Mouse (Mus musculus) heart, postnatal 10 days (tissue): ENCODE data around the gene Mrps18a. TPM values are rescaled to one million over a fixed set of nuclear protein-coding genes. Genes with fewer than 3 reads are reported as not detected.
A peak's percentile ranks its signal among the peaks of the same experiment; 100 is the strongest.

ENCODE experiments used
- DNase-seq, 2 experiments: peaks; one replicate each; pipeline ENCODE4 v3.0.0; 2021
- intact Hi-C: fragments of 180-260 bp; cut with DNase I; formaldehyde crosslinking; loops from one replicate; pipeline ENCODE4 v1.15.1; 2025
- total RNA-seq, 2 experiments: library from RNA; stranded (reverse); gene quantifications; 2 replicates each; pipeline ENCODE4 v1.2.3; 2021

Gene Mrps18a
- total RNA-seq, 2 experiments from 2014 or later = 121 to 129 TPM

DNA sequence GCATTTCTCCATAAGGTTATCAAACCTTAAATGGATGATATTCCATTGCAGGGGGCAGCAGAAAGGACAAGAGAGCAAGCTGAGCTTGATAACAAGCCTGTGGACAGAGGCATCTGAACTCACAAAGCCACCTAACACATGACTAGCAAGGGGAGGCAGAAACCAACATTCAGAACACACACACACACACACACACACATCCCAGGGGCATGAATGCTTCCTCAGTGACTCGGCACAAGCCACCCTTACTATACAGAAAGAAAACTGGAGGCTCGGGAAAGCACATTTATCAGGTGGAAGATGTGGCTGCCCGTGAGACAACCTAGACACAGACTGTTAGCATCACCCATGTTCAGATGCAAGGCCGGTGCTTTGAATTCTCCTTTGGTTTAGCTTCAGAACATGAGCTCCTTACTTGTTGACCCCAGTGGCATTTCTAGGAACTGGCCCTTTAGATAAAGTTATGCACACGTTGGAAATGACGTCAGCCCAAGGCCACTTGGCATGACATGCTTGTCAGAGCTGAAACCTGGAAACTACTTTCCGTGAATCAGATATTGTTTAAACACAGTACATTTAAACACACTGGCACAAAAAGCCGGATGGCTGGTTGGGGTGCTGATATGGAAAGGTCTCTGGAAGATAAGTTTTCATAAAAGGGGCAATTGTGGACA is 27.9 kb downstream of the Mrps18a start:
- intact Hi-C loops = no loop called here
- DNase-seq = no peak

DNA sequence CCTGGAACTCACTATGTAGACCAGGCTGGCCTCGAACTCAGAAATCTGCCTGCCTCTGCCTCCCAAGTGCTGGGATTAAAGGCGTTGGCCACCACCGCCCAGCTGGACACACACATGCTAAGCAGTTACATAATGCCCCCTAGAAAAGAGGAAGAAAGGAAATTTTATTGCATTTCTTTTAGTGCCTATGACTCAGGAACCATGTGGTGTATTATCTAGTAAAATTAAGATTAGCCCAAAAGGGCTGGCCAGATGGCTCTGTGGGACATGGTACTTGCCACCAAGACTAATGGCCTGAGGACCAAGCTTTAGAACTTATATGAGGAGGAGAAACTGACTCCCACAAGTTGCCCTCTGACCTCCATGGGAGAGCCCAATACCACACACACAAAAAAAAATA is 29.1 kb downstream of the Mrps18a start:
- no peak for DNase-seq
- intact Hi-C loops = no loop called here

DNA sequence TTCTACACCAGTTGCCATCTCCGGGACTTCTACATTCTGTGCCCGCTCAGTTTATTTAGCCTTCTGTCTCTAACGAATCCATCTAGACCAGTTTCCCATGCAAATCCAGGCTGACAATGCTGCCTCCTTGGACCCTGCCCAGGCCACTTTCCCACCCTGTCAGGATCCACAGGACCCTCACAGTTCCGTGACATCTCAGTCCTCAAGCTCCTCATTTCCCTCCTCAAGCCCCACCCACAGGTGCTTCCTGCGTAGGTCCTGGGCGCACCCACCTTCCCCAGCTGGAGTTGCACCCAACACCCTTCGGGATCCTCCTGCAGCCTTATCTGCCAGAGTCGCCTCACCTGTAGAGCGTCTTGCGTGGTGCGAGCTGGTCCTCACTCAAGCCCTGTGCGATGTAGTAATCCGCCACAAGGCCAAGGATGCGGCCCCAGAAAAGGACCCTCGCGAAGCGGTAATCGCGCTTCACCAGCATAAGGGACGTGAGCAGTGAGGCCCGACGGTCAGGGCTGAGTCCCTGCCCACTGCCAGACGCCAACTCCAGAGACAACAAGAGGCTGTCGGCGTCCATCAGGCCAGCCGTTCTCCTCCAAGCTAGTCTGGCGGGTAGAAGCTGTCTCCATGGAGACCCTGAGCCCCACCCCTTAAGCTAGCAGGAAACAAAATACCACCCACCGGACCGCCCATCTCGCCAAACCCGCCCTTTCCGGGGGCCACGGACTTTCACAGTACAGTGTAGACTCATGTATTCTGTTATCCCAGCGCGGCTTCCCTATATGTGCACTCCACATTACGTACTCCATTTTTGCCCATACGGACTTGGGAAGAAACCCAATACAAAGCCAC is 33.0 kb downstream of the Mrps18a start, which contains the start of gene Rsph9:
TSS of gene Rsph9 (minus strand) at position 639 of the 846 bp plus-strand sequence.
- intact Hi-C loops = no loop called here
- peak; percentile 85 to 90 for DNase-seq

DNA sequence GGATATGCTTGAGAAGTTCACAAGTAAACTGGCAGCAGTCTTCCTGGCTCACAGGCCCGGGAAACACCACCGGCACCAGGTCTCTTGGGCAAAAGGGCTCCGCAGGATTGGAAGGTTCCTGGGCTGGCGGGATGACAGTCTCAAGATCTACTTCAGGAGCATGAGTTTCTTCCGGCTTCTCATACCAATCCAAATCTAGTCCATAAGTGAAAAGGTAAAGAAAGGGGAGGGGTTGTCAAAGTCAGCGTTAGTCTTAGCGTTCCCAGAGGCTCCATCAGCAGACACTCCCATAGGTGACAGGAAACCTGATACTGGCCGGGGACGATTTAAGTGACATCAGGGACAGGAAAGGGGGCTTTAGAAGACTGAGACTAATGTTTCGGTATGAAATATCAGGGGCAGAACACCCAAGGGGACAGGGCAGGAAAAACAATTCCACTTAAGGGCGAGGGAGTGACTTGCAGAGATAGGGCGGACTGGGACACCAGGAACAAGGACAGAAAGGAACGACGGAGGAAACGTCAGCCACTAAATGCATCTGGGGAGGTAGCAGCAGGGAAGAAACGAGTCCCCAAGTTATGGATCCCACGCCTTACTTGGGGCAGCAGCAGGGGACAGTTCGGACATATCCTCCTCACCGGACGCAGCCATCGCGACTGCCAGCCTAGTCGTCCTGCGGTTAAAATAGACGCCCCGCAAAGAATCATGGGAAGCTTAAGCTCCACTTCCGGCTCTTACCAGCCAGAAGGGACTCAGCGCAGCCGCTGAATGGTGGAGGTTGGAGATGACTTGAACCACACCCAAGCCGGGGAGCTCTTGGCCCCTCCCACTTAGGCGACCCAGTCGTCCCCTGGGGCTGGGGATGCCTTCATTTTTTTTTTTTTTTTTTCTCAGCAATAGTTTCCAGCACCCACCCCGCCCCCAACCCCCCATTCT is 42.3 kb downstream of the Mrps18a start, which contains the start of gene Mad2l1bp:
TSS of gene Mad2l1bp (minus strand) at position 707 of the 936 bp plus-strand sequence.
- DNase-seq = peak; percentile 94
- intact Hi-C loops = no loop called here

DNA sequence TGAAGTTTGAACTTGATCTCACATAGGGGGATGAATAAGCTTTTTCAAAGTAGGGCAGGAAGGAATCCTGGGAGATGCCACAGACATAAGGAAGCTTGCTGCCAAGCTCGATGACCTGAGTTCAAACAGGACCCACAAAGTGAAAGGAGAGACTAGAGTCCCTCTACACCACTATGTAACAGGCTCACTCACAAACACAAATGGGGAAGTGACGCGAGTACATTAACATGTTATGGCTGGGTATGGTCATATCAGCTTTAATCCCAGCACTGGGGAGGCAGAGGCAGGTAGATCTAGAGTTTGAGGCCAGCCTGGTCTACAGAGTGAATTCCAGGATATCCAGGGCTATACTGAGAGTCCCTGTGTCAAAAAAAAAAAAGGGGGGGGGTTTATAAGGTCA is 43.5 kb downstream of the Mrps18a start:
- no peak for DNase-seq
- intact Hi-C loops = no loop called here

DNA sequence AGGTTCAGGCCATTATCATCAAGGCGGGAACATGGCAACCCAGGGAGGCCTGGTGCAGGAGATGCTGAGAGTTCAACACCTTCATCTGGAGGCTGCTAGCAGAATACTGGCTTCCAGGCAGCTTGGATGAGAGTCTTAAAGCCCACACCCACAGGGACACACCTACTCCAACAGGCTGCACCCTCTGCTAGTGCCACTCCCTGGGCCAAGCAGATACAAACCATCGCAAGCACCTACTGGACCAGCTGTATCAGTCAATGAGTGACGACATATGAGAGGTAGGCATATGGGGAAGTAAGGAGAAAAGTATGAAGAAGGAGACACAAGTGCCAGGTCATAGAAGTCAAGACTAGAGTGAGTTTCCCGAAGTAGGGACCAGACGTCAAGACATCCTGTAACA is 45.9 kb downstream of the Mrps18a start:
- intact Hi-C loops = no loop called here

DNA sequence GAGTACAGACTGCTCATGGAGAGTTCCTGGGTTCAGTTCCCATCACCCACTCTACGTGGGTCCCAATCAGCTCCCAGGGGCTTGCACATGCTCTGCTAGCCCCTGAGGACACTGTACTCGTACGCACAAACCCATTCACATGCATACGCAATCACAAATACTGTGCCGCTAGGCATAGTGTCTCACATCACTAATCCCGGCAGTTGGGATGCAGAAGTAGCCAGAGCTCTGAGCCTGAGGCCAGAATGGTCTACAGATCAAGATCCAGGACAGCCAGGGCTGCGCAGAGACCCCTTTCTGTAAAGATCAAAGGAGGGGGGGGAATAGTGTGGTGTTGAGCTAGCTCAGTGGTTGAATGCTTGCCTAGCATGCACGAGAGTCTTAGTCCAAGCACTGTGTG is 46.3 kb downstream of the Mrps18a start:
- DNase-seq = no peak
- intact Hi-C loops = no loop called here

More for the DNA sequence above, 45.9 kb downstream of the Mrps18a start:
- no peak for DNase-seq

DNA sequence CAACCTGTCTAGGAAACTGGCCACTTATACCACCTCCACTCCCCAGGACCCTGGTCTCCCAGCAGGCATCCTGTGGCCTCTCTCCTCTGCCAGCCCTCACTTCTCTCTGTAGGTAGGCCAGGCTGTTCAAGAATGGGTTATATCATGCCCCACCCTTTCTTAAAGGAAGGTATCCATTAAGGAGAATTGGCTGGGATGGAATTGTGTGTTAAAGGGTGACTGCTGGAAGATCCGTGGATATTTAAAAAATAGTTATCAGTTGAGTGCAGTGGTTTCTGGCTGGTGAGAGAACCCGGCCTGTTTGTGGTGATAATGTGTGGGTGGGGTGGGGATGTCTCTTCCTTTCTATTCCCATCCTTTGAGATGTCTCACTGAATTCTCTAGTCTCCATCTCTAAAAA is 48.5 kb downstream of the Mrps18a start:
- intact Hi-C loops = no loop called here
- DNase-seq = no peak

DNA sequence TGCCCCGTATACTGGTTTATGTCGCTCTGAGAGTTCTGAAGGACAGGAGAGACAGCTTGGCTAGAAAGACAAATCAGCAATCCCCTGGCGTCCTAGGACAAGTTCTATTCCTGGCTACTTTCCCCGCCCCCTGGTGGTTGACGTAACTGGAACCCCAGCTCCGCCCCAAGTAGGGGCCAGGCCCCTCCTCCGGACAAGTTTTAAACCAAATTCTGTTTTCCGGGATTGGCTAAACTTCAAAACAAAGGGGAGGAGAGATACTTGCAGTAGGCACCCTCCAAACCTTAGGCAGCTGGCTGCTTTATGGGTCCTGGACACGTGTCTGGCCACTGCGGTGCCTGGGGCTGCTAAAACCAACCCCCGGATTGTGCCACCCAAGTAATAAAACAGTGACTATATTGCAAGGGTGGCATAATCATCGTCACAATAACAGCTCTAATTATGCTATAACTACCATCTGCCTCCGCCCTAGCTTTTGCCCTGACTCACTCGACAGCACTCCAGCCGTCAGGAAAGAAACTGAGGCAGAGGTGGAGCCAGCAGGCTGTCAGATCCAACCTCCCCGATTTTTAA is 49.4 kb downstream of the Mrps18a start:
- peak; percentile 95 to 97 for DNase-seq
- intact Hi-C loops = loop anchor here (10.0 kb wide), 1 partner anchor 425 kb away; the partner anchor contains the start of gene 1600014C23Rik

DNA sequence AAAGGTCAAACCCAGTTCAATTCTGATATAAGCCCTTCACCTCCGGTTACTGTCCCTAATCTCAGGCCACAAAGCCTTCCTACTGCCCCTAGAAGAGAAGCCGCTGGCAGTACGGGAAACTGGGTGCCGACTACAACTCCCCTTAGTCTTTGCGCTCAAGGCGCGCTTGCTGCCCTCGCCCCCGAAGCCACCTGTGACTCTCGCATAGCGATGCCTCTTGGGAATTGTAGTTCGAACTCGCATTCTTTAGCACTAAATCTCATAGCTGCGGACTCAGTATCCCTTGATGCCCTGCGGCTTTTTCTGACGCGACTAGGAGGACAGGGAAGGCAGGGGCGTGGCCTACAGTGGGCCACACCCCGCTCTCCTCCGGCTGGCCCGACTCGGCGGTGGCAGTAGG is 49.9 kb downstream of the Mrps18a start, which contains the start of gene Gtpbp2:
TSS of gene Gtpbp2 (plus strand) at position 347 of the 400 bp plus-strand sequence.
- DNase-seq = peak; percentile 98 to 99
- intact Hi-C loops = loop anchor here (10.0 kb wide), 1 partner anchor 426 kb away; the partner anchor contains the start of gene 1600014C23Rik

DNA sequence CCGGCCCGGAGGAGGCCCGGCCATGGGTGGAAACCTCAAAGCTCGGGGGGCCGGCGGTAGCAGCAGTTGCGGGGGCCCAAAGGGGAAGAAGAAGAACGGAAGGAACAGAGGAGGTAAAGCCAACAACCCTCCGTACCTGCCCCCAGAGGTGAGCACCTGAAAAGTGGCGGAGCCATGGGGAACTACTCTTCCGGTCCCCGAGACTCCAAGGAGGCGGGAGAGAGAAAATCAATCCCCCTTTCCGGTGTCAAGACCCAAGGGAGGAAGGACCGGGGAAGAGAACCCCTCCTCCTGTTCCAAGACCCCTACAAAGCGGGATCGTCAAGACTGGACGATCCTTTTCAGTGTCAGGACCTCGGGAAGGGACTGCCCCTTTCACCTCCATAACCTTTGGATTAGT is 50.4 kb downstream of the Mrps18a start:
- peak in 1 of 2 experiments; percentile 66 for DNase-seq
- intact Hi-C loops = loop anchor here (10.0 kb wide), 1 partner anchor 426 kb away; the partner anchor contains the start of gene 1600014C23Rik

DNA sequence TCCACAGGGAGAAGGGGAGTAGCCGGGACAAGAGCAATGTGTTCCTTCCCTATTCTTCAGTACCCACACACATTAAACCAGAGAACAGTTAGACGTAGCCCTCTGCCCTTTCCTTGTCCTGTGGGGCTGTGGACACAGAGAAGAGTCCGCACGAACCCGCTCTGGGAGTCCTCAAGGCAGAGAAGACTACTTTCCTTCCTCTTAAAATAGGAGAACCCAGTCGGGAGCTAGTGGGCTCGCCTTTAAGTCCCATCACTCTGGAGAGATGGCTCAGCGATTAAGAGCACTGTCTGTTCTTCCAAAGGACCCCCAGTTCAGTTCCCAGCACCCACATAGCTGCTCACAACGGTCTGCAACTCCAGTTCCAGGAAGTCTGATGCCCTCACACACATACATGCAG is 50.9 kb downstream of the Mrps18a start:
- DNase-seq = no peak
- intact Hi-C loops = loop anchor here (10.0 kb wide), 1 partner anchor 427 kb away; the partner anchor contains the start of gene 1600014C23Rik

DNA sequence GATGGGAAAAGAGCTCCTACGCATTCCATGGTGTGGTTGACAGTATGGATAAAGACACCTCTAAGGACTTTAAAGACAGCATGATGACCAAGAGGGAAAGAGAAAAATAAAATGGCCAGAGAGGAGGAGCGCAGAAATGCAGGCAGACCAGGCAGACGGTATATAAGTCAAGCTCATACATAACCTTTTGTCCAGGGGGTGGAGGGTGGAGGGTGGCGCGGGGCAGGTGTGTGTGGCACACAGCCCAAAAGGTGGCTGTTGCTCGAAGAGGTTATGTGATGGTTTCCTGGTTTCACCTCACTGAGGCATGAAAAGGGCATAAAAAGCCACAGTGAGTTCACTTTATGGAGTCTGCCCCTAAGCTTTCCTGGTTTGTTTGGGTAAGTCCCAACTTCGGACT is 51.8 kb downstream of the Mrps18a start:
- intact Hi-C loops = loop anchor here (10.0 kb wide), 1 partner anchor 428 kb away; the partner anchor contains the start of gene 1600014C23Rik
- no peak for DNase-seq

DNA sequence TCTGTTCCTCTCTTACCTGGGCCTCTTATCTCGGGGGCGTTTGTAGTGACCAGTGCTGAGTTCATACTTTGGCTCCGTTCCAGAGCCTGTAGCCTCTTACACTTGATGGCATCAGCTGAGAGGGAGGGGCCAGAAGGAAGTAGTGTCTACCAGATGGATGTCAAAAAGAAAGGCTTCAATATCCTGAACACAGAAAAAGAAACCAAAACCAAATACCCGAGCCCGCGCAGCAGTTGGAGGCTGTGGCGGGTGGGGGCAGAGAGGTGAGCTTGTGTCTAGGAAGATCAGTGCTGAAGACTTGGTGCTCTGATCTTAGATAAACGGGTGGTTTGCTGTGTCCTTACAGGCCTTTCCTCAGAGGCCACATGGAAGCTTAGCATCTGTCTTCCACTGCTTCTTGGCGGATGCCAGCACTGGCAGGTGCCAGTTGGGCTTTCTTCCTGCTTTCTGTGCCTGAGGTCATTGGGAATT is 52.2 kb downstream of the Mrps18a start:
- DNase-seq = peak in 1 of 2 experiments; percentile 38

DNA sequence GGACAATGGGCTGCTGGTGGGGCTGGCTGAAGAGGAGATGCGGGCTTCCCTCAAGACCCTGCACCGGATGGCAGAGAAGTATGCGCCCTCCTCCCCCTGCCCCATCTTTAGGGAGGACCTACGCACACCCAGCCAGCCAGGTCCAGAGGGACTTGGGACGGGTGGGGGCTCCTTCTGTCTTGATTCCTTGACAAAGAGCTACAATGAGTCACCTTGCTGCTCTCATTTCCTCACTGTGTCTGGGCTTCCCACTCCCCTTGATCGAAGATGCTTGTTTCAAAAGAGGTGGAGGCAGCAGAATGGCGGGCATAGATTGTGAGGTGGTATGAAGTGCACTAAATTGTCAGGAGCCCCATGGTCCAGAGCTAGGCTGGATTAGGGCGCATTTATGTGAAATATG is 53.5 kb downstream of the Mrps18a start:
- DNase-seq = no peak
- intact Hi-C loops = loop anchor here (10.0 kb wide), 1 partner anchor 430 kb away; the partner anchor contains the start of gene 1600014C23Rik

More for the DNA sequence above, 52.2 kb downstream of the Mrps18a start:
- intact Hi-C loops = loop anchor here (10.0 kb wide), 1 partner anchor 428 kb away; the partner anchor contains the start of gene 1600014C23Rik

DNA sequence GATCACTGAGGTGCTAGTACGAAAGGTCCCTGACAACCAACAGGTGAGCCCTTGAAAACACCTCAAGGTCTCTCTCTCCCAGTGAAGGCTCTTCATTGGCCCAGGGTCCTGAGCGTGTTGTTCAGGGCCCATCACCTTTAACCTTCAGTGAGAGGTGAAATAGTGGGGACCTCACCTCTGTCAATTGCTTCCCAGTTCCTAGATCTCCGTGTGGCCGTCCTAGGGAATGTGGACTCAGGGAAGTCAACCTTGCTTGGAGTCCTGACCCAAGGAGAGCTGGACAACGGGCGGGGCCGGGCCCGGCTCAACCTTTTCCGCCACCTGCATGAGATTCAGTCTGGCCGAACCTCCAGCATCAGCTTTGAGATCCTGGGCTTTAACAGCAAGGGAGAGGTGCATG is 54.0 kb downstream of the Mrps18a start:
- no peak for DNase-seq
- intact Hi-C loops = loop anchor here (10.0 kb wide), 1 partner anchor 430 kb away; the partner anchor contains the start of gene 1600014C23Rik

DNA sequence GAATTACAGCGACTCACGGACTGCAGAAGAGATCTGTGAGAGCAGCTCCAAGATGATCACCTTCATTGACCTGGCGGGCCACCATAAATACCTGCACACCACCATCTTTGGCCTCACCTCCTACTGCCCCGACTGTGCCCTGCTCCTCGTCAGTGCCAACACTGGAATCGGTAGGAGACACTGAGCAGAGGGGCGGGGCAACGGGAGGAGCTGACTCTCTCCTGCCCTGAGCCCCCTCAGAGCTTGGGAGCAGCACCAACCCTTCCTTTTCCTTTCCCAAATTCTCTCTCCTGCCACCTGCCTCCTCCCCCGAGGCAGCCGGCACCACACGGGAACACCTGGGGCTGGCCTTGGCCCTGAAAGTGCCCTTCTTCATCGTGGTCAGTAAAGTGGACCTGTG is 54.7 kb downstream of the Mrps18a start:
- intact Hi-C loops = loop anchor here (10.0 kb wide), 1 partner anchor 431 kb away; the partner anchor contains the start of gene 1600014C23Rik
- no peak for DNase-seq

DNA sequence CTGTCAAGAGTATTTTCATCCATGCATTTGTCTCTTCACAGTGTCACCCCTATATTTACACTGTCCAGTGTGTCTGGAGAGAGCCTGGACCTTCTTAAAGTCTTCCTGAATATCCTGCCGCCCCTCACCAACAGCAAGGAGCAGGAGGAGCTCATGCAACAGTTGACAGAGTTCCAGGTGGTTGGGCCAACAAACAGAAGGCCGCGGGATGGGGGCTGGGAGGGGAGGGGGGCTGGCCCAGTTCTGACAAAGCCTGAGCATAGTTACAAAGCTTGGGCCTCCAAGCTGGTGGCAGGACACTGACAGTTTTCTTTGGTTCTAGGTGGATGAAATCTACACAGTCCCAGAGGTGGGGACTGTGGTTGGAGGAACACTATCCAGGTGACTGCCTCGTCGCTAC is 55.5 kb downstream of the Mrps18a start:
- DNase-seq = no peak
- intact Hi-C loops = loop anchor here (10.0 kb wide), 1 partner anchor 431 kb away; the partner anchor contains the start of gene 1600014C23Rik

DNA sequence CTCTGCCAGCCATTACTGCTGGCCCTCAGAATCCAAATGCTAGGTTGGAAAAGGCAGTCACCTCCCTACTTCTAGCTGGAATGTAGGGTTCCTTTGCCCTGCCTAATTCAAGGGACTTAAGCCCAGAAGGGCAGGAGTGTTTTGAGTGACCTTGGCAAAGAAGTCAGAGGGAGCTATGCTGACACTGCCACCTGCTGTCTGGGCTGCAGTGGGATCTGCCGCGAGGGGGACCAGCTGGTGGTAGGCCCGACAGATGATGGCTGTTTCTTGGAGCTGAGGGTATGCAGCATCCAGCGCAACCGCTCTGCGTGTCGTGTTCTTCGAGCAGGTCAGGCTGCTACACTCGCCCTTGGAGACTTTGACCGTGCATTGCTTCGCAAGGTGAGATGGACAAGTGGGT is 56.2 kb downstream of the Mrps18a start:
- intact Hi-C loops = loop anchor here (10.0 kb wide), 1 partner anchor 432 kb away; the partner anchor contains the start of gene 1600014C23Rik
- peak; percentile 61 to 64 for DNase-seq
